Mouse (Mus musculus): ENCODE measurements around the gene Psen2. TPM values are rescaled to one million over a fixed set of nuclear protein-coding genes. Genes with fewer than 3 reads are reported as not detected.

Psen2 gene
- polyA plus RNA-seq, 1 experiment from 2014 or later = 11.9 TPM

GRCm38 (mm10) chr1:180268249-180269031, 5.2 kb upstream of the Psen2 start:
- no peak overlapping the region for H3K27ac ChIP-seq (replicated peaks)
- 16% methylated on average over 12 of the region's 12 CpGs for WGBS

GRCm38 (mm10) chr1:180267151-180267550, 3.9 kb upstream of the Psen2 start:
- Histone ChIP-seq H3K36me3 (no peaks in the 10 kb centered on the region), H3K4me3 (no peak overlapping the region), H3K27me3 (peaks cover 10% of the 10 kb centered on the region), H3K27ac (replicated peaks) (no peak overlapping the region), H3K4me2 (no peak overlapping the region), H3K9ac (no peak overlapping the region), H3K4me1 (replicated peaks) (0 out of 2 replicates have a peak, but pooled peaks cover 3% of the 10 kb centered on the region), H3K9me3 (no peaks in the 10 kb centered on the region)
- ATAC-seq (ENCODE audit: low read depth) = no peak
- WGBS = 74% methylated on average over 10 of the region's 10 CpGs

More at GRCm38 (mm10) chr1:180268249-180269031, 5.2 kb upstream of the Psen2 start:
- H3K4me1 ChIP-seq (replicated peaks) = 0 out of 2 replicates have a peak, but pooled peaks cover 3% of the 10 kb centered on the region
- no peak overlapping the region for H3K9ac ChIP-seq
- H3K27me3 ChIP-seq = peaks cover 10% of the 10 kb centered on the region
- no peak overlapping the region for H3K4me2 ChIP-seq
- H3K9me3 ChIP-seq = no peaks in the 10 kb centered on the region
- no peak overlapping the region for H3K4me3 ChIP-seq
- H3K36me3 ChIP-seq = no peaks in the 10 kb centered on the region
- peak; percentile 91 for ATAC-seq (ENCODE audit: low read depth)

- H3K4me2 ChIP-seq = peak overlapping the region; percentile 15
- peaks cover 13% of the 10 kb centered on the region for H3K27me3 ChIP-seq
- no peak overlapping the region for H3K4me3 ChIP-seq
- H3K9ac ChIP-seq = no peak overlapping the region
- H3K27ac ChIP-seq (replicated peaks) = no peak overlapping the region
- H3K9me3 ChIP-seq = no peaks in the 10 kb centered on the region
- ATAC-seq (ENCODE audit: low read depth) = no peak
- WGBS = 20% methylated on average over 7 of the region's 7 CpGs
- no peaks in the 10 kb centered on the region for H3K36me3 ChIP-seq
- H3K4me1 ChIP-seq (replicated peaks) = 0 out of 2 replicates have a peak, but pooled peaks cover 3% of the 10 kb centered on the region
Observed at GRCm38 (mm10) chr1:180265399-180265798, 2.2 kb upstream of the Psen2 start.

GRCm38 (mm10) chr1:180264851-180265250, 1.6 kb upstream of the Psen2 start:
- Histone ChIP-seq H3K9ac (no peak overlapping the region), H3K27me3 (peaks cover 13% of the 10 kb centered on the region), H3K9me3 (no peaks in the 10 kb centered on the region), H3K4me2 (peak overlapping the region; percentile 15), H3K4me3 (no peak overlapping the region), H3K4me1 (replicated peaks) (0 out of 2 replicates have a peak, but pooled peaks cover 3% of the 10 kb centered on the region), H3K27ac (replicated peaks) (no peak overlapping the region), H3K36me3 (no peaks in the 10 kb centered on the region)
- WGBS = 59% methylated on average over 10 of the region's 10 CpGs
- ATAC-seq (ENCODE audit: low read depth) = no peak

- ATAC-seq (ENCODE audit: low read depth) = no peak
- Histone ChIP-seq H3K4me3 (no peak overlapping the region), H3K4me1 (replicated peaks) (0 out of 2 replicates have a peak, but pooled peaks cover 3% of the 10 kb centered on the region), H3K36me3 (no peaks in the 10 kb centered on the region), H3K9ac (no peak overlapping the region), H3K27ac (replicated peaks) (no peak overlapping the region), H3K27me3 (peaks cover 13% of the 10 kb centered on the region), H3K4me2 (no peak overlapping the region), H3K9me3 (no peaks in the 10 kb centered on the region)
- 81% methylated on average over 6 of the region's 6 CpGs for WGBS
Observed at GRCm38 (mm10) chr1:180264389-180264788, 1.2 kb upstream of the Psen2 start.

GRCm38 (mm10) chr1:180261857-180262570, 1.2 kb downstream of the Psen2 start:
- Histone ChIP-seq H3K9ac (no peak overlapping the region), H3K4me2 (no peak overlapping the region), H3K27ac (replicated peaks) (no peak overlapping the region)

GRCm38 (mm10) chr1:180261415-180261814, 1.8 kb downstream of the Psen2 start:
- Histone ChIP-seq H3K4me2 (no peak overlapping the region), H3K27me3 (0 out of 2 replicates have a peak, but pooled peaks cover 3% of the 10 kb centered on the region), H3K4me1 (replicated peaks) (0 out of 2 replicates have a peak, but pooled peaks cover 9% of the 10 kb centered on the region), H3K36me3 (no peaks in the 10 kb centered on the region), H3K4me3 (no peak overlapping the region), H3K27ac (replicated peaks) (no peak overlapping the region), H3K9me3 (no peaks in the 10 kb centered on the region), H3K9ac (no peak overlapping the region)
- WGBS = 81% methylated on average over 3 of the region's 3 CpGs
- no peak for ATAC-seq (ENCODE audit: low read depth)

More at GRCm38 (mm10) chr1:180261857-180262570, 1.2 kb downstream of the Psen2 start:
- Histone ChIP-seq H3K27me3 (peaks cover 4% of the 10 kb centered on the region), H3K4me1 (replicated peaks) (0 out of 2 replicates have a peak, but pooled peaks cover 3% of the 10 kb centered on the region), H3K36me3 (no peaks in the 10 kb centered on the region), H3K4me3 (no peak overlapping the region), H3K9me3 (no peaks in the 10 kb centered on the region)
- no peak for ATAC-seq (ENCODE audit: low read depth)
- 88% methylated on average over 8 of the region's 8 CpGs for WGBS

GRCm38 (mm10) chr1:180260886-180261285, 2.4 kb downstream of the Psen2 start:
- no peak overlapping the region for H3K9ac ChIP-seq
- no peaks in the 10 kb centered on the region for H3K36me3 ChIP-seq
- H3K4me2 ChIP-seq = no peak overlapping the region
- H3K4me1 ChIP-seq (replicated peaks) = 0 out of 2 replicates have a peak, but pooled peaks cover 9% of the 10 kb centered on the region
- 86% methylated on average over 2 of the region's 2 CpGs for whole genome bisulfite sequencing
- H3K27me3 ChIP-seq = 0 out of 2 replicates have a peak, but pooled peaks cover 3% of the 10 kb centered on the region
- H3K9me3 ChIP-seq = no peaks in the 10 kb centered on the region
- H3K27ac ChIP-seq (replicated peaks) = no peak overlapping the region
- H3K4me3 ChIP-seq = no peak overlapping the region
- ATAC-seq (ENCODE audit: low read depth) = no peak

- 82% methylated on average over 2 of the region's 2 CpGs for WGBS
- no peak overlapping the region for H3K4me3 ChIP-seq
- H3K9ac ChIP-seq = no peak overlapping the region
- peaks cover 17% of the 10 kb centered on the region for H3K4me1 ChIP-seq (replicated peaks)
- ATAC-seq (ENCODE audit: low read depth) = no peak
- no peak overlapping the region for H3K4me2 ChIP-seq
- H3K27me3 ChIP-seq = peaks cover 7% of the 10 kb centered on the region
- no peaks in the 10 kb centered on the region for H3K9me3 ChIP-seq
- no peaks in the 10 kb centered on the region for H3K36me3 ChIP-seq
- no peak overlapping the region for H3K27ac ChIP-seq (replicated peaks)
Observed at GRCm38 (mm10) chr1:180259753-180260152, 3.5 kb downstream of the Psen2 start.

- H3K9me3 ChIP-seq = no peaks in the 10 kb centered on the region
- no peak overlapping the region for H3K4me3 ChIP-seq
- no peak overlapping the region for H3K27ac ChIP-seq (replicated peaks)
- H3K4me2 ChIP-seq = no peak overlapping the region
- peaks cover 18% of the 10 kb centered on the region for H3K4me1 ChIP-seq (replicated peaks)
- H3K27me3 ChIP-seq = peaks cover 12% of the 10 kb centered on the region
- no peaks in the 10 kb centered on the region for H3K36me3 ChIP-seq
- ATAC-seq (ENCODE audit: low read depth) = no peak
- H3K9ac ChIP-seq = no peak overlapping the region
- 90% methylated on average over 6 of the region's 6 CpGs for WGBS
Observed at GRCm38 (mm10) chr1:180257446-180257845, 5.8 kb downstream of the Psen2 start.

GRCm38 (mm10) chr1:180256866-180257265, 6.4 kb downstream of the Psen2 start:
- WGBS = 58% methylated on average over 4 of the region's 4 CpGs
- ATAC-seq (ENCODE audit: low read depth) = no peak
- H3K9me3 ChIP-seq = no peaks in the 10 kb centered on the region
- H3K4me3 ChIP-seq = peak overlapping the region; percentile 88
- peaks cover 9% of the 10 kb centered on the region for H3K27me3 ChIP-seq
- peaks cover 18% of the 10 kb centered on the region for H3K4me1 ChIP-seq (replicated peaks)
- H3K9ac ChIP-seq = peak overlapping the region; percentile 86
- H3K27ac ChIP-seq (replicated peaks) = peak overlapping the region; percentile 83; the same call in 1 of the 2 replicates
- no peaks in the 10 kb centered on the region for H3K36me3 ChIP-seq
- peak overlapping the region; percentile 95 for H3K4me2 ChIP-seq

GRCm38 (mm10) chr1:180256138-180256674, 7.0 kb downstream of the Psen2 start:
- H3K9me3 ChIP-seq = no peaks in the 10 kb centered on the region
- peak overlapping the region; percentile 83 for H3K27ac ChIP-seq (replicated peaks)
- ATAC-seq (ENCODE audit: low read depth) = peak; percentile 93
- peaks cover 18% of the 10 kb centered on the region for H3K4me1 ChIP-seq (replicated peaks)
- peak overlapping the region; percentile 88 for H3K4me3 ChIP-seq
- H3K4me2 ChIP-seq = peak overlapping the region; percentile 95
- WGBS = under 1% methylated on average over 34 of the region's 39 CpGs
- peak overlapping the region; percentile 86 for H3K9ac ChIP-seq
- H3K27me3 ChIP-seq = peaks cover 8% of the 10 kb centered on the region
- no peaks in the 10 kb centered on the region for H3K36me3 ChIP-seq
